ENCODE assay signal across 25 mouse cellular contexts in the genomic region with DNA sequence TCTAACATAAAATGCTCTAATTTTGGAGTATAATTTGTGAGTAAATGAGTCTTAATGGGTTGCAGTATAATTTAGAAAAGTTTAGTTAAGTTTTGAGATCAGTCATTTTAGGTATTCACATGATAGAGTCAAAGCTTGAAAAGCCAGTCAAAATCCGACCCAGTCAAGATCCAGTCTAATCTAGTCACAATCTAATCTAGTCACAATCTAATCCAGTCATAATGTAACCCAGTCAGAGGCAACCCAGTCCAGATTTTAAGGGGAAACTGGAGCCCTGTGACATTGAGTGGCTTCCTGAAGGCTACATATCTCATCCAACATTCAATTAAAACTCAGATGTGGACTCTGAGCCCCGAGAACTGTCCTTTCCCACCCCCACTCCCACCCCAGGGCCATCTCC.
DNase-seq lines count a peak whose midpoint lies in the region; ATAC-seq and TF ChIP-seq lines count a peak whose summit lies in the region.
"Had no signal": no experiment of that assay in that cellular context is flagged by ENCODE, and none has a peak within 500 bp of the region (broad histone marks: within the 10 kb centered on the region; RNA-seq: fewer than 3 reads in every experiment).

No protein-coding gene starts in this region.

- H3K4me1 ChIP-seq in lung, embryonic 15.5 days, result no peaks in the 10 kb centered on the region; the same call in 1 of the 2 replicates
- H3K4me1 ChIP-seq in lung, postnatal 0 days (ENCODE audit: insufficient read depth, low read depth, low read length), result no peaks in the 10 kb centered on the region
- H3K4me1 ChIP-seq: embryonic facial prominence, embryonic 13.5 days; embryonic facial prominence, embryonic 15.5 days; forebrain, embryonic 10.5 days; forebrain, embryonic 12.5 days had no signal

- no peaks in the 10 kb centered on the region for H3K27me3 ChIP-seq in lung, embryonic 15.5 days
- H3K27me3 ChIP-seq in lung, postnatal 0 days (replicated peaks; ENCODE audit: insufficient read depth, low read length), result no peaks in the 10 kb centered on the region
- H3K27me3 ChIP-seq: embryonic facial prominence, embryonic 13.5 days; embryonic facial prominence, embryonic 15.5 days; forebrain, embryonic 12.5 days had no signal

- H3K4me2 ChIP-seq in lung, embryonic 15.5 days, result no peak overlapping the region
- H3K4me2 ChIP-seq in lung, postnatal 0 days (replicated peaks; ENCODE audit: low read depth, low read length), result no peak overlapping the region
- H3K4me2 ChIP-seq: embryonic facial prominence, embryonic 13.5 days; embryonic facial prominence, embryonic 15.5 days; forebrain, embryonic 12.5 days had no signal

- no peak for TF ChIP-seq EP300 in lung, postnatal 0 days (IDR thresholded peaks at IDR 0.05)

- no peaks in the 10 kb centered on the region for H3K9me3 ChIP-seq in lung, embryonic 15.5 days
- H3K9me3 ChIP-seq in lung, postnatal 0 days (ENCODE audit: low read length), result no peaks in the 10 kb centered on the region
- H3K9me3 ChIP-seq: embryonic facial prominence, embryonic 13.5 days; embryonic facial prominence, embryonic 15.5 days; forebrain, embryonic 10.5 days; forebrain, embryonic 12.5 days had no signal

- no peak for ATAC-seq in lung, embryonic 15.5 days (ENCODE audit: borderline replicate concordance, extremely low read depth, low FRiP score, low TSS enrichment)
- ATAC-seq in lung, postnatal 0 days, result no peak
- ATAC-seq: CD4-positive, CD25-positive, alpha-beta regulatory T cell, adult 4 months; forebrain, embryonic 14.5 days; forebrain, embryonic 16.5 days had no signal

- intact Hi-C loops in heart, postnatal 10 days (cut with DNase I), result no loop called here

- 60% methylated on average over 2 of the region's 2 CpGs for WGBS in lung, embryonic 15.5 days
- 46% methylated on average over 2 of the region's 2 CpGs for WGBS in lung, postnatal 0 days

- no peak for TF ChIP-seq CTCF in lung, postnatal 0 days (IDR thresholded peaks at IDR 0.05)

- peak overlapping the region; percentile 27; the same call in 1 of the 2 replicates for H3K27ac ChIP-seq in lung, embryonic 15.5 days
- 0 out of 2 replicates have a peak overlapping the region, but pooled peaks have one; percentile 7 for H3K27ac ChIP-seq in lung, postnatal 0 days (ENCODE audit: low read length)
- H3K27ac ChIP-seq: embryonic facial prominence, embryonic 13.5 days; embryonic facial prominence, embryonic 15.5 days; forebrain, embryonic 10.5 days; forebrain, embryonic 12.5 days had no signal

- H3K36me3 ChIP-seq in lung, embryonic 15.5 days, result no peaks in the 10 kb centered on the region
- no peaks in the 10 kb centered on the region for H3K36me3 ChIP-seq in lung, postnatal 0 days (ENCODE audit: insufficient read depth, low read length)
- H3K36me3 ChIP-seq: embryonic facial prominence, embryonic 13.5 days; embryonic facial prominence, embryonic 15.5 days; forebrain, embryonic 10.5 days; forebrain, embryonic 12.5 days had no signal

- H3K9ac ChIP-seq in lung, embryonic 15.5 days, result no peak overlapping the region
- no peak overlapping the region for H3K9ac ChIP-seq in lung, postnatal 0 days (replicated peaks; ENCODE audit: low read depth)
- H3K9ac ChIP-seq: embryonic facial prominence, embryonic 13.5 days; embryonic facial prominence, embryonic 15.5 days; forebrain, embryonic 12.5 days had no signal

- DNase-seq in heart, adult 11 months, result peak; percentile 4
- no peak for DNase-seq in heart, postnatal 10 days
- DNase-seq in lung, postnatal 10 days, result no peak
- DNase-seq in lung, postnatal 0 days (ENCODE audit: low spot score), result no peak
- DNase-seq in lung, postnatal 14 days, result no peak
- DNase-seq: adrenal gland, adult 2 months; adrenal gland, postnatal 10 days; adrenal gland, postnatal 25 days; B cell, adult 2 months; cerebellum, adult 11 months; cerebellum, adult 18-20 months; cerebellum, adult 8-10 months; cerebellum, adult 9-11 months; cerebellum, postnatal 14 days; cerebellum, postnatal 36 days; embryo, embryonic 11 days had no signal

- H3K4me3 ChIP-seq in lung, embryonic 15.5 days, result no peak overlapping the region
- no peak overlapping the region for H3K4me3 ChIP-seq in lung, postnatal 0 days (ENCODE audit: low read depth, low read length)
- H3K4me3 ChIP-seq: embryonic facial prominence, embryonic 13.5 days; embryonic facial prominence, embryonic 15.5 days; erythroblast, embryonic 14.5 days; forebrain, embryonic 10.5 days; forebrain, embryonic 12.5 days had no signal
